Mouse (Mus musculus) liver, adult 2 months (tissue): ENCODE measurements around the gene Olfr820. TPM values are rescaled to one million over a fixed set of nuclear protein-coding genes. Genes with fewer than 3 reads are reported as not detected.

Source experiments
- DNase-seq: peaks from one replicate; pipeline ENCODE4 v3.0.0-alpha.2; 2011; ENCODE audit warnings: low read depth, low spot score; ENCODE audit errors: extremely low read depth
- H3K27ac ChIP-seq: fragments of 200-500 bp; replicated peaks from 2 replicates; pipeline ENCODE4 v1.5.1; 2012; ENCODE audit warnings: low read depth, mild to moderate bottlenecking, control low read depth, inconsistent platforms, low read length; ENCODE audit not compliant: insufficient read depth
- H3K27me3 ChIP-seq: fragments of 200-500 bp; 2 replicates; pipeline ENCODE4 v1.6.1; 2012; ENCODE audit warnings: mild to moderate bottlenecking, moderate library complexity, low read length, inconsistent platforms; ENCODE audit not compliant: control insufficient read depth, insufficient read depth
- H3K36me3 ChIP-seq: fragments of 200-500 bp; 2 replicates; pipeline ENCODE4 v1.6.1; 2012; ENCODE audit warnings: low read length, inconsistent platforms; ENCODE audit not compliant: control insufficient read depth, insufficient read depth
- H3K4me1 ChIP-seq: fragments of 200-500 bp; 2 replicates; pipeline ENCODE4 v1.6.1; 2011; ENCODE audit warnings: low read length; ENCODE audit not compliant: control insufficient read depth, insufficient read depth
- H3K4me3 ChIP-seq: fragments of 200-500 bp; 2 replicates; pipeline ENCODE4 v1.5.1; 2011; ENCODE audit warnings: low read depth, mild to moderate bottlenecking, control low read depth, low read length, moderate library complexity; ENCODE audit not compliant: insufficient read depth
- H3K79me2 ChIP-seq: fragments of 200-500 bp; 2 replicates; pipeline ENCODE4 v1.6.1; 2012; ENCODE audit warnings: inconsistent platforms, mild to moderate bottlenecking, low read length, moderate library complexity; ENCODE audit not compliant: control insufficient read depth, insufficient read depth
- H3K9ac ChIP-seq: fragments of 200-500 bp; 2 replicates; pipeline ENCODE4 v1.6.1; 2012; ENCODE audit warnings: low read depth, mild to moderate bottlenecking, control low read depth, inconsistent platforms, low read length
- CTCF ChIP-seq: fragments of 200-500 bp; IDR thresholded peaks from 2 replicates; pipeline ENCODE4 v1.5.1; 2011; ENCODE audit warnings: low read depth, low read length, control low read depth
- POLR2A ChIP-seq: fragments of 200-500 bp; IDR thresholded peaks from 2 replicates; pipeline ENCODE4 v1.6.1; 2011; ENCODE audit warnings: low read length, control low read depth; ENCODE audit not compliant: insufficient read depth; ENCODE audit errors: extremely low read depth
- WGBS: fragments of 180-500 bp; shearing (Covaris S2); methylation state at CpG from one replicate; pipeline ENCODE4 v1.1.7; 2018; 5-methylcytosine and 5-hydroxymethylcytosine counted together
- polyA plus RNA-seq: library from polyadenylated mRNA; depleted of rRNA; stranded (reverse); fragments of >200 nt; gene quantifications from 2 replicates; pipeline ENCODE4 v1.2.3, GENCODE M21; 2012; rRNA removed
- total RNA-seq: library from RNA; depleted of rRNA; stranded (reverse); fragments of >200 nt; gene quantifications from 2 replicates; pipeline ENCODE4 v1.2.3, GENCODE M21; 2014; rRNA removed

Gene Olfr820
- total and polyA plus RNA-seq, 2 experiments: not detected

DNA sequence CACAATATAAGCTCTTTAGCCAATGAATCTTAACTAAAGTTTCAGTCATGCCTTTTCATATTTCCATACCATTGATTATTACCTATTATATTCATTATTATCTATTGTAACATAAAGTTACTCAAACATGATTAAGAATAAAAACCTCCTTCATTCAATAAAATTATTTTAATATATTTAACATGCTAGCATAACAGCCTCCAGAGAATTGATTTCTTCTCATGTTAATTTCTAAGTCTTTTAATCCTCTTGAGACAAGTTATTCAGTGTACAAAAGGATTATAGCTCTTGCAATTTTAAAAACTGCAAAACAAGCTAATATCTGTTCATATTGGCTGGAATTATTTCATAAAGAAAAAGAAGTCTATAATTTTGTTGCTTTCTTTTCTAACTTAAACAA is 17.6 kb downstream of the Olfr820 start, which contains the start of gene Olfr821:
Gene Olfr821, plus strand, starts transcription at position 301 of the 400 bp plus-strand sequence.
- DNase-seq: no peak
- Histone ChIP-seq H3K79me2 (no peaks in the 10 kb centered on the region), H3K4me1 (no peaks in the 10 kb centered on the region), H3K36me3 (no peaks in the 10 kb centered on the region), H3K9ac (no peak within 1 kb of the TSS), H3K27ac (no peak within 1 kb of the TSS), H3K27me3 (no peaks in the 10 kb centered on the region), H3K4me3 (no peak within 1 kb of the TSS)
- TF ChIP-seq POLR2A (no peak), CTCF (no peak)

DNA sequence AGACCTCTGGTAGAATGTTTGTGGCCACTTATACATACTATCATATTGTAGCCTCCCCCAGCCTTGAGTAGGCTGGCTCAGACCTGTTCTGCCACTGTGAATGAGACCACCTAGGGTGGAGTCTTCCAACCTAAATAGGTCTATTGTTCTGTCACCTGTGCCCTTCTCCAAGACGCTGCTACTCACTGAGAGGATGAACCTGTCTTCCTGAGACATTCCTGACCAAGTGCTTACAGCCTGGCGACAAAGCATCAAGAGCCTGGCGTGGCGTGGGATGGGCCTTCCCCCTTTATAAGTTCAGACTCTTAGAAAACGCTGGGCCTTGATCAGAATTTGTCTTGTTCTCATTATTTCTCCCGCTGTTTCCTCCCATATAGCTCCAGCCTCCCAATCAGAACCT is 24.7 kb downstream of the Olfr820 start:
- TF ChIP-seq CTCF: no peak
- TF ChIP-seq POLR2A: no peak
- 58% methylated on average over 6 of the region's 6 CpGs for WGBS
- DNase-seq: no peak

More for the DNA sequence above, 24.7 kb downstream of the Olfr820 start:
- Histone ChIP-seq H3K9ac (no peak overlapping the region), H3K27me3 (no peaks in the 10 kb centered on the region), H3K36me3 (no peaks in the 10 kb centered on the region), H3K4me3 (no peak overlapping the region), H3K27ac (no peak overlapping the region), H3K79me2 (no peaks in the 10 kb centered on the region), H3K4me1 (no peaks in the 10 kb centered on the region)

Other genes starting within 250 kb of the Olfr820 start
- not detected in 2 replicates for gene Olfr808, start 247.1 kb upstream of the Olfr820 start, total RNA-seq
- gene Olfr808, start 247.1 kb upstream of the Olfr820 start, polyA plus RNA-seq: not detected in 2 replicates
- gene Olfr809, start 238.0 kb upstream of the Olfr820 start, total RNA-seq: not detected in 2 replicates
- not detected in 2 replicates for gene Olfr809, start 238.0 kb upstream of the Olfr820 start, polyA plus RNA-seq
- not detected in 2 replicates for gene Olfr810, start 217.7 kb upstream of the Olfr820 start, total RNA-seq
- gene Olfr810, start 217.7 kb upstream of the Olfr820 start, polyA plus RNA-seq: not detected in 2 replicates
- gene Olfr811, start 208.2 kb upstream of the Olfr820 start, total RNA-seq: not detected in 2 replicates
- gene Olfr811, start 208.2 kb upstream of the Olfr820 start, polyA plus RNA-seq: not detected in 2 replicates
- not detected in 2 replicates for gene Olfr812, start 166.5 kb upstream of the Olfr820 start, total RNA-seq
- not detected in 2 replicates for gene Olfr812, start 166.5 kb upstream of the Olfr820 start, polyA plus RNA-seq
- gene Olfr813, start 157.3 kb upstream of the Olfr820 start, total RNA-seq: not detected in 2 replicates
- not detected in 2 replicates for gene Olfr813, start 157.3 kb upstream of the Olfr820 start, polyA plus RNA-seq
- not detected in 2 replicates for gene Olfr814, start 132.8 kb upstream of the Olfr820 start, total RNA-seq
- not detected in 2 replicates for gene Olfr814, start 132.8 kb upstream of the Olfr820 start, polyA plus RNA-seq
- gene Olfr815, start 106.8 kb upstream of the Olfr820 start, total RNA-seq: 0.13 TPM in 1 of 2 replicates, not detected in the other
- gene Olfr815, start 106.8 kb upstream of the Olfr820 start, polyA plus RNA-seq: not detected in 2 replicates
- gene Olfr816, start 97.0 kb upstream of the Olfr820 start, total RNA-seq: not detected in 2 replicates
- gene Olfr816, start 97.0 kb upstream of the Olfr820 start, polyA plus RNA-seq: not detected in 2 replicates
- not detected in 2 replicates for gene Olfr818, start 63.5 kb upstream of the Olfr820 start, total RNA-seq
- gene Olfr818, start 63.5 kb upstream of the Olfr820 start, polyA plus RNA-seq: not detected in 2 replicates
- gene Olfr819, start 45.4 kb upstream of the Olfr820 start, total RNA-seq: not detected in 2 replicates
- gene Olfr819, start 45.4 kb upstream of the Olfr820 start, polyA plus RNA-seq: not detected in 2 replicates
- not detected in 2 replicates for gene Olfr247, start 36.5 kb upstream of the Olfr820 start, total RNA-seq
- not detected in 2 replicates for gene Olfr247, start 36.5 kb upstream of the Olfr820 start, polyA plus RNA-seq
- not detected in 2 replicates for gene Gm10310, start 27.6 kb upstream of the Olfr820 start, total RNA-seq
- not detected in 2 replicates for gene Gm10310, start 27.6 kb upstream of the Olfr820 start, polyA plus RNA-seq
- not detected in 2 replicates for gene Olfr821, start 17.7 kb downstream of the Olfr820 start, total RNA-seq
- not detected in 2 replicates for gene Olfr821, start 17.7 kb downstream of the Olfr820 start, polyA plus RNA-seq
- not detected in 2 replicates for gene Olfr822, start 58.6 kb downstream of the Olfr820 start, total RNA-seq
- gene Olfr822, start 58.6 kb downstream of the Olfr820 start, polyA plus RNA-seq: not detected in 2 replicates
- not detected in 2 replicates for gene Olfr823, start 102.8 kb downstream of the Olfr820 start, total RNA-seq
- gene Olfr823, start 102.8 kb downstream of the Olfr820 start, polyA plus RNA-seq: not detected in 2 replicates
- gene Olfr824, start 117.4 kb downstream of the Olfr820 start, total RNA-seq: not detected in 2 replicates
- gene Olfr824, start 117.4 kb downstream of the Olfr820 start, polyA plus RNA-seq: not detected in 2 replicates
- gene Olfr825, start 154.1 kb downstream of the Olfr820 start, total RNA-seq: not detected in 2 replicates
- not detected in 2 replicates for gene Olfr825, start 154.1 kb downstream of the Olfr820 start, polyA plus RNA-seq
- gene Olfr826, start 171.6 kb downstream of the Olfr820 start, total RNA-seq: not detected in 2 replicates
- not detected in 2 replicates for gene Olfr826, start 171.6 kb downstream of the Olfr820 start, polyA plus RNA-seq
- gene Olfr827, start 201.8 kb downstream of the Olfr820 start, total RNA-seq: not detected in 2 replicates
- gene Olfr827, start 201.8 kb downstream of the Olfr820 start, polyA plus RNA-seq: not detected in 2 replicates